Mouse (Mus musculus) spleen, adult 2 months (tissue): ENCODE measurements around the gene Creb3l1.

Experiments
- CTCF ChIP-seq: fragments of 200-500 bp; IDR thresholded peaks from 2 replicates; pipeline ENCODE4 v1.5.1; 2011; ENCODE audit warnings: mild to moderate bottlenecking, inconsistent platforms; ENCODE audit not compliant: insufficient read depth, insufficient read length, insufficient replicate concordance; ENCODE audit errors: extremely low read depth
- POLR2A ChIP-seq: fragments of 200-500 bp; IDR thresholded peaks from 2 replicates; pipeline ENCODE4 v1.6.1; 2011; ENCODE audit warnings: low read depth, low read length, inconsistent platforms

DNA sequence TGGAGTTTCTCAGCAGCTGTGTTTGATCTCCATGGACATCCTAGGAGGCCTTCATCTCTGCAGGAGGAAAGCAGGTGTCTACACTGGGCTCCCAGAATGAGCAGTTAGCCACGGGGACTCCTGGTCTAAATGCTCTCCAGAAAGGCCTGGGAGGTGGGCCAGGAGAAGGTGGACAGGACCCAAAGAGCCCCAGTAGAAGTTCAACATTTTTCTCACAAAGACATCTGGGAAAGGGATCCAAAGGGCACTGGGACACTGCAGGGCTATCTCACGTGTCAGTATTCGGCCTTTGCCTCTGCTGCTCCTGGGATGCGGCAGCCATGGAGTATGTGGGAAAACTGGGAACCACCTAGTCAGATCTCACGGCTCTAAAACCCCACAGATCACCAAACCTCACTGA, 38.8 kb upstream of the Creb3l1 start:
- TF ChIP-seq POLR2A (no peak), CTCF (no peak)
